Comparison of ENCODE assay signal across 11 mouse cellular contexts in genomic region chr17:47184148-47184547, GRCm38 (mm10).
DNase-seq lines count a peak whose midpoint lies in the region; ATAC-seq and TF ChIP-seq lines count a peak whose summit lies in the region.
"Had no signal": no experiment of that assay in that cellular context is flagged by ENCODE, and none has a peak within 500 bp of the region (broad histone marks: within the 10 kb centered on the region; RNA-seq: fewer than 3 reads in every experiment).

No protein-coding gene starts in this region.

- peaks cover 11% of the 10 kb centered on the region for H3K4me1 ChIP-seq in lung, adult 2 months (ENCODE audit: control insufficient read depth, insufficient read depth, low read length)
- H3K4me1 ChIP-seq in lung, postnatal 0 days (ENCODE audit: insufficient read depth, low read depth, low read length), result peaks cover 26% of the 10 kb centered on the region
- H3K4me1 ChIP-seq in midbrain, embryonic 15.5 days, result no peaks in the 10 kb centered on the region

- TF ChIP-seq EP300 in lung, postnatal 0 days (IDR thresholded peaks at IDR 0.05), result peak; percentile 85

- WGBS in lung, adult 2 months, result 30% methylated on average over 6 of the region's 6 CpGs
- WGBS in lung, postnatal 0 days, result 36% methylated on average over 6 of the region's 6 CpGs
- WGBS in midbrain, embryonic 15.5 days, result 83% methylated on average over 6 of the region's 6 CpGs

- no peak overlapping the region for H3K4me3 ChIP-seq in lung, adult 2 months (replicated peaks; ENCODE audit: extremely low read depth, low read depth, low read length)
- no peak overlapping the region for H3K4me3 ChIP-seq in lung, postnatal 0 days (ENCODE audit: low read depth, low read length)
- H3K4me3 ChIP-seq in midbrain, embryonic 15.5 days, result no peak overlapping the region

- no peak for TF ChIP-seq POLR2A in lung, adult 2 months (IDR thresholded peaks at IDR 0.05; ENCODE audit: borderline replicate concordance, extremely low read depth, low read depth, low read length)

- peak; percentile 47 for DNase-seq in adrenal gland, adult 2 months
- no peak for DNase-seq in adrenal gland, adult 18-20 months (ENCODE audit: low spot score in 2 of 2)
- peak; percentile 35 to 66 for DNase-seq in lung, adult 18-20 months
- no peak for DNase-seq in lung, adult 2 months
- peak; percentile 94 for DNase-seq in lung, postnatal 0 days (ENCODE audit: low spot score)
- DNase-seq in thymus, postnatal 36 days, result no peak
- DNase-seq in frontal cortex, postnatal 14 days (ENCODE audit: low spot score in 2 of 2), result no peak
- DNase-seq: midbrain, embryonic 14.5 days; spleen, adult 18-20 months had no signal

- no peak overlapping the region for H3K9ac ChIP-seq in lung, postnatal 0 days (replicated peaks; ENCODE audit: low read depth)
- H3K9ac ChIP-seq in midbrain, embryonic 15.5 days, result no peak overlapping the region

- H3K9me3 ChIP-seq in lung, postnatal 0 days (ENCODE audit: low read length), result no peaks in the 10 kb centered on the region
- H3K9me3 ChIP-seq in midbrain, embryonic 15.5 days, result no peaks in the 10 kb centered on the region

- TF ChIP-seq CTCF in lung, adult 2 months (IDR thresholded peaks at IDR 0.05; ENCODE audit: insufficient read depth, low read length), result no peak
- no peak for TF ChIP-seq CTCF in lung, postnatal 0 days (IDR thresholded peaks at IDR 0.05)

- ATAC-seq in lung, postnatal 0 days, result peak; percentile 82
- ATAC-seq in midbrain, embryonic 15.5 days (replicated peaks), result no peak
- ATAC-seq: intestine, postnatal 0 days had no signal

- no peak overlapping the region; the same call in 1 of the 2 replicates for H3K4me2 ChIP-seq in lung, postnatal 0 days (replicated peaks; ENCODE audit: low read depth, low read length)
- no peak overlapping the region for H3K4me2 ChIP-seq in midbrain, embryonic 15.5 days

- peak overlapping the region; percentile 43 for H3K27ac ChIP-seq in lung, postnatal 0 days (ENCODE audit: low read length)
- no peak overlapping the region for H3K27ac ChIP-seq in midbrain, embryonic 15.5 days

- H3K27me3 ChIP-seq in lung, postnatal 0 days (replicated peaks; ENCODE audit: insufficient read depth, low read length), result no peaks in the 10 kb centered on the region
- no peaks in the 10 kb centered on the region for H3K27me3 ChIP-seq in midbrain, embryonic 15.5 days (replicated peaks)

- H3K36me3 ChIP-seq in lung, postnatal 0 days (ENCODE audit: insufficient read depth, low read length), result no peaks in the 10 kb centered on the region
- H3K36me3 ChIP-seq in midbrain, embryonic 15.5 days (replicated peaks), result no peaks in the 10 kb centered on the region

Comparison
In these comparisons a context has a peak if more than half of its experiments do, and no peak if none do; other contexts are left out.
1. DNase-seq: peak in adrenal gland, adult 2 months (single experiment), lung, adult 18-20 months (2 of 2) and lung, postnatal 0 days (single experiment); none in adrenal gland, adult 18-20 months (0 of 2), lung, adult 2 months (single experiment), thymus, postnatal 36 days (0 of 2) and frontal cortex, postnatal 14 days (0 of 2).